In the genomic region with DNA sequence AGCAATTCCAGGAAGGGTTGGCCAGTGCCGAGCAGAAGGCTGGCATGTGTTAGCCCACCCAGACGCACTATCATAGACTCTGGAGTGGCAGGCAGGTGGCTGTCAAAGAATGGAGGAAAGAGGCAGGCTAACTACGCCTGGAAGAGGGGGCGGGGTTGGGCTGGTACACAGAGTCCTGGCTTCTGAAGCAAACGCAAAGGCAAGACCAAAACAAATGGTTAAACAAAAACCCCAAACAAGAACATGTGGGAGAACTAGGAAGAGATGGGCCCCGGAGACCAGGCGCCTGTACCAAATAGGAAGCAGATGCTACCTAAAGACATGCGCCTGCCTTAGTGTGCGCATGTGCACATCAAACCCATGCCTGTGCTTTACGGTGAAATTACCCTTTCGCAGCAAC, we compare ENCODE assay signal across 8 mouse cellular contexts. TPM values are rescaled to one million over a fixed set of nuclear protein-coding genes. Genes with fewer than 3 reads are reported as not detected.
DNase-seq lines count a peak whose midpoint lies in the region; ATAC-seq lines count a peak whose summit lies in the region.

No protein-coding gene starts in this region.

- no peak overlapping the region for H3K4me2 ChIP-seq in liver, embryonic 11.5 days
- no peak overlapping the region for H3K4me2 ChIP-seq in liver, embryonic 12.5 days
- H3K4me2 ChIP-seq in hindbrain, embryonic 16.5 days (ENCODE audit: low read length) = peak overlapping the region; percentile 48
- peak overlapping the region; percentile 66 for H3K4me2 ChIP-seq in neural tube, embryonic 13.5 days

- no peaks in the 10 kb centered on the region for H3K4me1 ChIP-seq in liver, embryonic 11.5 days (replicated peaks; ENCODE audit: control insufficient read depth, insufficient read depth, low read length)
- H3K4me1 ChIP-seq in liver, embryonic 12.5 days = no peaks in the 10 kb centered on the region
- H3K4me1 ChIP-seq in hindbrain, embryonic 16.5 days (ENCODE audit: control insufficient read depth, insufficient read depth, low read depth, low read length) = peaks cover 6% of the 10 kb centered on the region
- H3K4me1 ChIP-seq in neural tube, embryonic 13.5 days (replicated peaks) = peaks cover 35% of the 10 kb centered on the region

- peaks cover 12% of the 10 kb centered on the region for H3K27me3 ChIP-seq in liver, embryonic 11.5 days (replicated peaks; ENCODE audit: control insufficient read depth, insufficient read depth, low read length)
- H3K27me3 ChIP-seq in liver, embryonic 12.5 days (replicated peaks) = peaks cover 53% of the 10 kb centered on the region
- no peaks in the 10 kb centered on the region for H3K27me3 ChIP-seq in hindbrain, embryonic 16.5 days (replicated peaks; ENCODE audit: control insufficient read depth, insufficient read depth, low read length)
- H3K27me3 ChIP-seq in neural tube, embryonic 13.5 days = no peaks in the 10 kb centered on the region

- 77% methylated on average over 11 of the region's 11 CpGs for WGBS in liver, embryonic 11.5 days
- WGBS in liver, embryonic 12.5 days (ENCODE audit: insufficient replicate concordance) = 64% methylated on average over 11 of the region's 11 CpGs
- WGBS in hindbrain, embryonic 16.5 days = 51% methylated on average over 11 of the region's 11 CpGs
- WGBS in neural tube, embryonic 13.5 days = 49% methylated on average over 11 of the region's 11 CpGs

- peak; percentile 50 to 59 for DNase-seq in cerebellum, postnatal 14 days
- no peak for DNase-seq in cerebellum, adult 9-10 months
- peak; percentile 25 for DNase-seq in liver, embryonic 11.5 days (ENCODE audit: low spot score)
- DNase-seq in thymus, postnatal 0 days (ENCODE audit: low spot score) = no peak
- DNase-seq in kidney, postnatal 25 days = no peak

- H3K9ac ChIP-seq in liver, embryonic 11.5 days (ENCODE audit: low read depth, low read length) = no peak overlapping the region
- no peak overlapping the region for H3K9ac ChIP-seq in liver, embryonic 12.5 days
- no peak overlapping the region; the same call in 1 of the 2 replicates for H3K9ac ChIP-seq in hindbrain, embryonic 16.5 days (ENCODE audit: low read depth, low read length)
- H3K9ac ChIP-seq in neural tube, embryonic 13.5 days = peak overlapping the region; percentile 27; the same call in 1 of the 2 replicates

- H3K27ac ChIP-seq in liver, embryonic 11.5 days (ENCODE audit: low read depth, low read length) = no peak overlapping the region
- H3K27ac ChIP-seq in liver, embryonic 12.5 days = no peak overlapping the region
- peak overlapping the region; percentile 3; the same call in 1 of the 2 replicates for H3K27ac ChIP-seq in hindbrain, embryonic 16.5 days (ENCODE audit: low read depth, low read length)
- H3K27ac ChIP-seq in neural tube, embryonic 13.5 days (replicated peaks) = no peak overlapping the region

- H3K4me3 ChIP-seq in liver, embryonic 11.5 days (ENCODE audit: low read depth, low read length) = no peak overlapping the region
- H3K4me3 ChIP-seq in liver, embryonic 12.5 days = no peak overlapping the region
- peak overlapping the region; percentile 27; the same call in 1 of the 2 replicates for H3K4me3 ChIP-seq in hindbrain, embryonic 16.5 days (ENCODE audit: low read length)
- H3K4me3 ChIP-seq in neural tube, embryonic 13.5 days = peak overlapping the region; percentile 43

- H3K9me3 ChIP-seq in liver, embryonic 11.5 days (ENCODE audit: control insufficient read depth, low read length) = no peaks in the 10 kb centered on the region
- H3K9me3 ChIP-seq in liver, embryonic 12.5 days (replicated peaks) = no peaks in the 10 kb centered on the region
- no peaks in the 10 kb centered on the region for H3K9me3 ChIP-seq in hindbrain, embryonic 16.5 days (ENCODE audit: control insufficient read depth, low read length)
- no peaks in the 10 kb centered on the region for H3K9me3 ChIP-seq in neural tube, embryonic 13.5 days

- no peak for ATAC-seq in liver, embryonic 11.5 days (replicated peaks; ENCODE audit: low FRiP score)
- ATAC-seq in liver, embryonic 12.5 days = no peak
- ATAC-seq in hindbrain, embryonic 16.5 days = peak; percentile 73
- ATAC-seq in neural tube, embryonic 13.5 days (ENCODE audit: low read depth) = peak; percentile 70

- H3K36me3 ChIP-seq in liver, embryonic 11.5 days (ENCODE audit: control insufficient read depth, insufficient read depth, low read length) = no peaks in the 10 kb centered on the region
- no peaks in the 10 kb centered on the region for H3K36me3 ChIP-seq in liver, embryonic 12.5 days
- no peaks in the 10 kb centered on the region for H3K36me3 ChIP-seq in hindbrain, embryonic 16.5 days (ENCODE audit: control insufficient read depth, insufficient read depth, low read length)
- H3K36me3 ChIP-seq in neural tube, embryonic 13.5 days = no peaks in the 10 kb centered on the region

RNA-seq across cellular contexts. Expression of gene Rftn2, which starts 2.5 kb away (rescaled TPM):
- 2.3 and 2.8 TPM in 2 replicates for polyA plus RNA-seq in liver, embryonic 11.5 days (2014; fragmentation: Nextera tagmentation; extraction: Ambion mirVana)
- 1.2 TPM in 2 replicates for polyA plus RNA-seq in liver, embryonic 12.5 days (2016; fragmentation: Nextera tagmentation; extraction: Ambion mirVana)
- polyA plus RNA-seq in hindbrain, embryonic 16.5 days (2015; fragmentation: Nextera tagmentation; extraction: Ambion mirVana) = 13.0 and 15.5 TPM in 2 replicates
- 9.4 and 12.7 TPM in 2 replicates for polyA plus RNA-seq in neural tube, embryonic 13.5 days (2015; fragmentation: Nextera tagmentation; extraction: Ambion mirVana)
- 0.80 and 1.1 TPM in 2 replicates for polyA plus RNA-seq in thymus, postnatal 0 days (2015; fragmentation: Nextera tagmentation; extraction: Ambion mirVana)

RNA-seq across cellular contexts. Expression of gene Mars2, which starts 12.9 kb away (rescaled TPM):
- 5.6 and 5.8 TPM in 2 replicates for polyA plus RNA-seq in liver, embryonic 11.5 days (2014; fragmentation: Nextera tagmentation; extraction: Ambion mirVana)
- 4.2 TPM in 2 replicates for polyA plus RNA-seq in liver, embryonic 12.5 days (2016; fragmentation: Nextera tagmentation; extraction: Ambion mirVana)
- 3.5 and 3.7 TPM in 2 replicates for polyA plus RNA-seq in hindbrain, embryonic 16.5 days (2015; fragmentation: Nextera tagmentation; extraction: Ambion mirVana)
- 2.4 and 2.6 TPM in 2 replicates for polyA plus RNA-seq in neural tube, embryonic 13.5 days (2015; fragmentation: Nextera tagmentation; extraction: Ambion mirVana)
- polyA plus RNA-seq in thymus, postnatal 0 days (2015; fragmentation: Nextera tagmentation; extraction: Ambion mirVana) = 3.5 and 3.8 TPM in 2 replicates

Comparison
In these comparisons a context has a peak if more than half of its experiments do, and no peak if none do; other contexts are left out.
1. DNase-seq: peak in cerebellum, postnatal 14 days (2 of 2) and liver, embryonic 11.5 days (single experiment); none in cerebellum, adult 9-10 months (single experiment), thymus, postnatal 0 days (single experiment) and kidney, postnatal 25 days (0 of 2).
2. ATAC-seq: peak in hindbrain, embryonic 16.5 days (single experiment) and neural tube, embryonic 13.5 days (single experiment); none in liver, embryonic 11.5 days (single experiment) and liver, embryonic 12.5 days (single experiment).
3. H3K4me2 ChIP-seq: peak in hindbrain, embryonic 16.5 days (single experiment) and neural tube, embryonic 13.5 days (single experiment); none in liver, embryonic 11.5 days (single experiment) and liver, embryonic 12.5 days (single experiment).
4. H3K4me3 ChIP-seq: peak in hindbrain, embryonic 16.5 days (single experiment) and neural tube, embryonic 13.5 days (single experiment); none in liver, embryonic 11.5 days (single experiment) and liver, embryonic 12.5 days (single experiment).